Mouse (Mus musculus): ENCODE results near the gene Rpain. TPM values are rescaled to one million over a fixed set of nuclear protein-coding genes. Genes with fewer than 3 reads are reported as not detected.

Gene Rpain
- total and polyA plus RNA-seq, 2 experiments, result 38.5 to 51.5 TPM

DNA sequence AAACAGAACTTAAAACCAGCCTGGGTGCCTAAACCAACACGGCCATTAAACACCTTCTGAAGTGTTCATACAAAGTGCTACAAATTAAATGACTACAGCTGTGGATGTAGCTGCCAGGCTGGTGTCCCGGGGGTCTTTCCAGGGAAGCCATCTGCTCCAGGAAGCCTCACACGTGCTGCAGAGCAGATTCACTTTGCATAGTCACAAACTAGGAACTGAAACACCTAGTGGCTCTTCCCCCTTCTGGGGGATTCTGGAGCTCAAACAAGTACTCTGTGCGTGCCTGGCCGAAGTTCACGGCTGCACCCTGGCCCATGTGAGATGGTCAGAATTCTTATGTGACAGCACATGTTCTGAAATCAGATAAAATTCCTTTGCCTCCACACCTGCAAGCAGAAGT is 10.2 kb downstream of the Rpain start:
- H3K4me1 ChIP-seq (ENCODE audit: control insufficient read depth, insufficient read depth, low read length), result peaks cover 8% of the 10 kb centered on the region; the same call in 1 of the 2 replicates
- no peak for DNase-seq (ENCODE audit: extremely low read depth, low read depth, low spot score)
- no peak overlapping the region for H3K27ac ChIP-seq (replicated peaks; ENCODE audit: insufficient read depth, low read depth, low read length)
- no peak overlapping the region for H3K9ac ChIP-seq (ENCODE audit: low read depth, low read length)
- peaks cover 32% of the 10 kb centered on the region for H3K36me3 ChIP-seq (ENCODE audit: control insufficient read depth, insufficient read depth, low read length)
- no peaks in the 10 kb centered on the region for H3K27me3 ChIP-seq (ENCODE audit: control insufficient read depth, insufficient read depth, low read length)
- TF ChIP-seq POLR2A (IDR thresholded peaks at IDR 0.05; ENCODE audit: extremely low read depth, insufficient read depth, low read length), result no peak
- no peak for TF ChIP-seq CTCF (IDR thresholded peaks at IDR 0.05; ENCODE audit: low read depth, low read length)
- H3K79me2 ChIP-seq (ENCODE audit: control insufficient read depth, insufficient read depth, low read length), result peaks cover 6% of the 10 kb centered on the region; the same call in 1 of the 2 replicates
- H3K4me3 ChIP-seq (ENCODE audit: insufficient read depth, low read depth, low read length), result no peak overlapping the region
- WGBS, result 85% methylated on average over 6 of the region's 6 CpGs

DNA sequence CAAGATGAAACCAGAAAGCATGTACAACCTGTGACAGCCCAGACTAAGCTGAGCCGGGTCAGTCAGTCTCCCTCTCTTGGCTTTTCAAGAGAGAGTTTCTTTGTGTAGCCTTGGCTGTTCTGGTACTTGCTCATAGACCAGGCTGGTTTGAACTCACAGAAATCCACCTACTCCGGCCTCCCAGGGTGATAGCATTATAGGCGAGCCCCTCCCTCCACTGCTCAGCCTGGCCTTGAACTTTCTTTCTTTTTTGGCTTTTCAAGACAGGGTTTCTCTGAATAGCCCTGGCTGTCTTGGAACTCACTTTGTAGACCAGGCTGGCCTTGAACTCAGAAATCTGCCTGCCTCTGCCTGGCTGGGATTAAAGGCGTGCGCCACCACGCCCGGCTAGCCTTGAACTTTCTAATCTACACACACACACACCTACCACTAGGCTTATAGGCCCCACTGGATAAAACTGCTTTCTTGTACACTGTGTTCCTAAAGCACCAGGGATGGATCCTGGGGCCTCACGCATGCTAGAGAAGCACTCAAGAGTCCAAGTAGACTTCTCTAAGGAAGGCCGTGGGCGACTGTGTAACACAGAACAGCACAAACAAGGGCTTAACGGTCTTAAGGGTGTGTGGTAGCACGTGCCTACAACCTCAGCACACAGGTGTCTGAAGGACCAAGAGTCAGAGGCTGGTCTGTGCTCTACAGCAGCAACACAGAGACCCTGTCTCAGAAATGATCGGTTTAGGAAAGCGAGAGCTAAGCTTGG is 10.9 kb downstream of the Rpain start:
- Histone ChIP-seq H3K36me3 (ENCODE audit: control insufficient read depth, insufficient read depth, low read length) (peaks cover 25% of the 10 kb centered on the region), H3K79me2 (ENCODE audit: control insufficient read depth, insufficient read depth, low read length) (peaks cover 6% of the 10 kb centered on the region; the same call in 1 of the 2 replicates), H3K27ac (replicated peaks; ENCODE audit: insufficient read depth, low read depth, low read length) (no peak overlapping the region), H3K4me1 (ENCODE audit: control insufficient read depth, insufficient read depth, low read length) (peaks cover 8% of the 10 kb centered on the region; the same call in 1 of the 2 replicates), H3K27me3 (ENCODE audit: control insufficient read depth, insufficient read depth, low read length) (no peaks in the 10 kb centered on the region), H3K9ac (ENCODE audit: low read depth, low read length) (no peak overlapping the region), H3K4me3 (ENCODE audit: insufficient read depth, low read depth, low read length) (no peak overlapping the region)
- DNase-seq (ENCODE audit: extremely low read depth, low read depth, low spot score), result no peak
- TF ChIP-seq CTCF (IDR thresholded peaks at IDR 0.05; ENCODE audit: low read depth, low read length), result no peak
- TF ChIP-seq POLR2A (IDR thresholded peaks at IDR 0.05; ENCODE audit: extremely low read depth, insufficient read depth, low read length), result no peak
- 91% methylated on average over 14 of the region's 14 CpGs for WGBS

DNA sequence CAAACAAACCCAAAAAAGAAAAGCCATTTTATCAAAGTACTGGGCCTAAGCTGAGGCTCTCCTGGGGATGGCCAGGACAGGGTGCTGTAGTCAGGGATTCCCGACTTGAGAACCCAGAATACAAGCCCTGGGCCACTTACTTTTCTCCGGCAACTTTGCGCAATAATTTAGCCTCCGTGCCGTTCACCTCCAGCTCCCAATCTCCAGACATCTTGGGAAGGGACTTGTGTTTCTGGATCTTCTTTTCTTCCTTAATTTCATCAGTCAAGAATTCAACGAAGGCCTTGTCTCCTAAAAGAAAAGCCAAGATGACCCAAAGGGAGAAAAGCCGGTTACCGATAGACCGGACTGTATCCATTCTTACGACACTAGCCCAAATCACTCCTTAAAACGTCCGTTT is 12.0 kb downstream of the Rpain start:
- H3K27ac ChIP-seq (replicated peaks; ENCODE audit: insufficient read depth, low read depth, low read length), result no peak overlapping the region
- H3K9ac ChIP-seq (ENCODE audit: low read depth, low read length), result peak overlapping the region; percentile 22
- H3K27me3 ChIP-seq (ENCODE audit: control insufficient read depth, insufficient read depth, low read length), result no peaks in the 10 kb centered on the region
- peaks cover 29% of the 10 kb centered on the region for H3K36me3 ChIP-seq (ENCODE audit: control insufficient read depth, insufficient read depth, low read length)
- peaks cover 8% of the 10 kb centered on the region; the same call in 1 of the 2 replicates for H3K4me1 ChIP-seq (ENCODE audit: control insufficient read depth, insufficient read depth, low read length)
- H3K4me3 ChIP-seq (ENCODE audit: insufficient read depth, low read depth, low read length), result peak overlapping the region; percentile 97
- TF ChIP-seq CTCF (IDR thresholded peaks at IDR 0.05; ENCODE audit: low read depth, low read length), result no peak
- 2% methylated on average over 12 of the region's 12 CpGs for WGBS
- peak; percentile 60 for DNase-seq (ENCODE audit: extremely low read depth, low read depth, low spot score)
- H3K79me2 ChIP-seq (ENCODE audit: control insufficient read depth, insufficient read depth, low read length), result peaks cover 6% of the 10 kb centered on the region; the same call in 1 of the 2 replicates

DNA sequence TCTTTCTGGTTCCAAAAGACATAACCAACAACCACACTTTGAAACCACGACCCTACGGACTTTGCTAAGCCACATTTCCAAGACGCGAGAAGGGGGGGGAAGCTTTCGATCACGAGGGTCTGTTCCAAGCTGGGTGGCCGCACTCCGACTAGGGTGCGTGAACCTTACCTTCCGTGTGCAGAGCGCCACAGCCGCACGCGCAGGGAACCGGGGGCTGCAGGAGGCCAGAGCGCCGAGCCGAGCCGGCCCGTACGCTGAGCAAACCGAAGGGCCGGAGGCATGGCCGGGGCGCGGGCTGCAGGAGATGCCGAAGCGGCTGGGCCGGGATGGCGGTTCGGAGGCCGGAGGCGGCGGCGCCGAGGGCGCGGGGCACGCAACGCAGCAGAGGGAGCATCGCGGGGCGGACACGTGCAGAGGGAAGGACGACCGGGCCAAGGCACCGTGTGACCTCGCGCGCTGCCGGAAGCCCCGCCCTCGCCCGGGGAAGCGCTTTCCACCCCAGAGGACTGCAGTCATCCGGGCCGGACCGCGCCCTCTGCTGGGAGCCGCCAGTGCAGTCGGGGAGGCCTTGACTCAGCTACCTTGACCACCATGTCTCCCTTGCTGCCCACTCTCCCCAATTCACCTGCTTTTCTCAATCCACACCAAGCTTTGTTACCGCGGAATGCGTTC is 12.7 kb downstream of the Rpain start, which contains the start of gene C1qbp:
TSS of gene C1qbp (minus strand) at position 470 of the 672 bp plus-strand sequence.
- 0 out of 2 replicates have a peak, but pooled peaks have one; percentile 58 for TF ChIP-seq POLR2A (IDR thresholded peaks at IDR 0.05; ENCODE audit: extremely low read depth, insufficient read depth, low read length)
- TF ChIP-seq CTCF (IDR thresholded peaks at IDR 0.05; ENCODE audit: low read depth, low read length), result peak; percentile 94
- peak; percentile 79 for DNase-seq (ENCODE audit: extremely low read depth, low read depth, low spot score)
- H3K36me3 ChIP-seq (ENCODE audit: control insufficient read depth, insufficient read depth, low read length), result peaks cover 26% of the 10 kb centered on the region
- H3K9ac ChIP-seq (ENCODE audit: low read depth, low read length), result peak within 1 kb of the TSS; percentile 92
- H3K4me1 ChIP-seq (ENCODE audit: control insufficient read depth, insufficient read depth, low read length), result peaks cover 8% of the 10 kb centered on the region; the same call in 1 of the 2 replicates
- peaks cover 6% of the 10 kb centered on the region; the same call in 1 of the 2 replicates for H3K79me2 ChIP-seq (ENCODE audit: control insufficient read depth, insufficient read depth, low read length)
- H3K27ac ChIP-seq (replicated peaks; ENCODE audit: insufficient read depth, low read depth, low read length), result peak within 1 kb of the TSS; percentile 71
- under 1% methylated on average over 63 of the region's 64 CpGs for WGBS
- H3K27me3 ChIP-seq (ENCODE audit: control insufficient read depth, insufficient read depth, low read length), result no peaks in the 10 kb centered on the region
- peak within 1 kb of the TSS; percentile 97 for H3K4me3 ChIP-seq (ENCODE audit: insufficient read depth, low read depth, low read length)

DNA sequence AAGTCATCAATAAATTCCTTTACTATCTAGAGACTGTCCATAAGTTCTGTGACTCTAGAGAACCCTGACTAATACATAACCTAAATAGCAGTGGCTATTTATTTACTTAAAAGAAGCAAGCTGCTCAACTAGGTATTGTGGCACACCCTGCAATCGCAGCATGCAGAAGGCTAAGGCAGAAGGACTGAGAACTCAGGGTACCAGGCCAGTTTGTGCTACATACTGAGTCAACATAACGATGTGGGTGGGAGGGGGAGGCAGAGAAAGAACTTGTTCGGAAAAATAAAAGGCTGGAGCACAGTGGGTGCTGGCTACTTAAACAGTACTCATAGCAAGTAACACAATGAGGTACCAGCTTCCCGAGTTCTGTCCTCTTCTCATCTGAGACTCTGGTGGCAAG is 31.2 kb downstream of the Rpain start:
- no peak overlapping the region; the same call in 1 of the 2 replicates for H3K9ac ChIP-seq (ENCODE audit: low read depth, low read length)
- 85% methylated on average over 4 of the region's 4 CpGs for WGBS
- peaks cover 7% of the 10 kb centered on the region; the same call in 1 of the 2 replicates for H3K79me2 ChIP-seq (ENCODE audit: control insufficient read depth, insufficient read depth, low read length)
- H3K4me1 ChIP-seq (ENCODE audit: control insufficient read depth, insufficient read depth, low read length), result peaks cover 9% of the 10 kb centered on the region
- no peaks in the 10 kb centered on the region for H3K27me3 ChIP-seq (ENCODE audit: control insufficient read depth, insufficient read depth, low read length)
- H3K27ac ChIP-seq (replicated peaks; ENCODE audit: insufficient read depth, low read depth, low read length), result no peak overlapping the region
- H3K36me3 ChIP-seq (ENCODE audit: control insufficient read depth, insufficient read depth, low read length), result peaks cover 30% of the 10 kb centered on the region
- no peak for DNase-seq (ENCODE audit: extremely low read depth, low read depth, low spot score)
- H3K4me3 ChIP-seq (ENCODE audit: insufficient read depth, low read depth, low read length), result no peak overlapping the region
- TF ChIP-seq POLR2A (IDR thresholded peaks at IDR 0.05; ENCODE audit: extremely low read depth, insufficient read depth, low read length) (no peak), CTCF (IDR thresholded peaks at IDR 0.05; ENCODE audit: low read depth, low read length) (no peak)
